ENCODE assay signal across 8 mouse cellular contexts in genomic region chr14:100284119-100284860, GRCm38 (mm10). TPM values are rescaled to one million over a fixed set of nuclear protein-coding genes. Genes with fewer than 3 reads are reported as not detected.
DNase-seq lines count a peak whose midpoint lies in the region; ATAC-seq lines count a peak whose summit lies in the region.

Klf12 (minus strand) TSS chr14:100284679.

- DNase-seq in T-cell, adult 2 months (ENCODE audit: low spot score), result peak; percentile 36
- peak; percentile 75 to 77 for DNase-seq in cerebellum, postnatal 4 days (ENCODE audit: low spot score in 2 of 2)
- DNase-seq in gastrocnemius, postnatal 10 days, result peak; percentile 85
- peak; percentile 72 for DNase-seq in induced T-regulatory cell, adult 2 months (ENCODE audit: low read depth)
- peak; percentile 70 to 88 for DNase-seq in left cerebral cortex, adult 8-10 months (ENCODE audit: low spot score in 2 of 2)
- peak; percentile 80 to 86 for DNase-seq in right cerebral cortex, adult 2 months (ENCODE audit: low spot score in 2 of 2)
- DNase-seq in urinary bladder, postnatal 10 days (ENCODE audit: low spot score), result peak; percentile 15

- ATAC-seq in megakaryocyte, adult 5-6 weeks (ENCODE audit: poor library complexity, severe bottlenecking), result peak; percentile 22

RNA-seq across cellular contexts. Expression of gene Klf12, which starts in this region (rescaled TPM):
- 10 to 100 TPM; 11.8 to 14.2 TPM for total RNA-seq in gastrocnemius, postnatal 10 days (2021)
- total RNA-seq in left cerebral cortex, adult 8-10 months (2022), result 10 to 100 TPM; 44.0 to 61.2 (median 51.3) TPM
- total RNA-seq in megakaryocyte, adult 5-6 weeks (2015), result 0.75 TPM in 1 of 2 replicates, not detected in the other
- total RNA-seq in megakaryocyte, adult 5-6 weeks (2017), result 0.11 and 0.16 TPM in 2 replicates

Comparison
In these comparisons a context has a peak if more than half of its experiments do, and no peak if none do; other contexts are left out.
1. Peak in every context shown above with its lines: DNase-seq and ATAC-seq.
2. RNA of gene Klf12 (total RNA-seq): 44.0 to 61.2 TPM in left cerebral cortex, adult 8-10 months and 11.8 to 14.2 TPM in gastrocnemius, postnatal 10 days; 0.11 to 0.75 TPM in megakaryocyte, adult 5-6 weeks; every median in the first group is over 4 times any median in the second.
3. Peak in ATAC-seq in megakaryocyte, adult 5-6 weeks; RNA of the gene not detected or under 1 TPM.
4. DNase-seq: peak in every context shown above with its lines; median percentile 85 in gastrocnemius, postnatal 10 days; 83 in right cerebral cortex, adult 2 months; 79 in left cerebral cortex, adult 8-10 months; 76 in cerebellum, postnatal 4 days; 72 in induced T-regulatory cell, adult 2 months; 36 in T-cell, adult 2 months; 15 in urinary bladder, postnatal 10 days.